Mouse (Mus musculus): ENCODE measurements around the gene Slc25a28. TPM values are rescaled to one million over a fixed set of nuclear protein-coding genes. Genes with fewer than 3 reads are reported as not detected.

The Slc25a28 gene
- polyA plus RNA-seq, 2 experiments: 4.4 to 19.0 TPM

GRCm38 (mm10) chr19:43692815-43693214 lies 18.1 kb upstream of the Slc25a28 start:
- ATAC-seq (ENCODE audit: insufficient read depth): no peak
- Histone ChIP-seq H3K9ac (replicated peaks) (no peak overlapping the region), H3K27ac (no peak overlapping the region), H3K9me3 (ENCODE audit: control insufficient read depth, low read length) (no peaks in the 10 kb centered on the region), H3K4me3 (ENCODE audit: insufficient read depth in 1 of 2, low read depth in 2 of 2, low read length in 2 of 2) (no peak overlapping the region), H3K27me3 (ENCODE audit: control insufficient read depth, insufficient read depth, low read length) (no peaks in the 10 kb centered on the region), H3K36me3 (replicated peaks; ENCODE audit: control insufficient read depth, insufficient read depth, low read depth) (no peaks in the 10 kb centered on the region), H3K4me1 (replicated peaks; ENCODE audit: control insufficient read depth in 2 of 2, insufficient read depth in 2 of 2, low read length in 1 of 2) (peaks cover 3 to 10% of the 10 kb centered on the region in 2 experiments; a peak in 3 of 4 replicates), H3K4me2 (ENCODE audit: low read depth) (no peak overlapping the region)
- TF ChIP-seq EP300 (IDR thresholded peaks at IDR 0.05; ENCODE audit: low read depth) (no peak), CTCF (IDR thresholded peaks at IDR 0.05; ENCODE audit: low read depth) (no peak)
- no peak for DNase-seq (ENCODE audit: low read depth in 3 of 3, low spot score in 3 of 3)
- WGBS (ENCODE audit: insufficient replicate concordance): 84% methylated on average over 14 of the region's 14 CpGs

- Histone ChIP-seq H3K9me3 (ENCODE audit: control insufficient read depth, low read length) (no peaks in the 10 kb centered on the region), H3K27me3 (ENCODE audit: control insufficient read depth, insufficient read depth, low read length) (no peaks in the 10 kb centered on the region), H3K36me3 (replicated peaks; ENCODE audit: control insufficient read depth, insufficient read depth, low read depth) (no peaks in the 10 kb centered on the region), H3K4me1 (replicated peaks; ENCODE audit: control insufficient read depth in 2 of 2, insufficient read depth in 2 of 2, low read length in 1 of 2) (peaks cover 3 to 6% of the 10 kb centered on the region in 2 experiments; a peak in 3 of 4 replicates), H3K4me3 (ENCODE audit: insufficient read depth in 1 of 2, low read depth in 2 of 2, low read length in 2 of 2) (peak within 1 kb of the TSS; percentile 79 to 84), H3K9ac (replicated peaks) (peak within 1 kb of the TSS; percentile 71), H3K4me2 (ENCODE audit: low read depth) (peak within 1 kb of the TSS; percentile 97), H3K27ac (no peak within 1 kb of the TSS)
- DNase-seq (ENCODE audit: low read depth in 3 of 3, low spot score in 3 of 3) (peak; percentile 91 to 93 (median 91)), ATAC-seq (ENCODE audit: insufficient read depth) (peak; percentile 99)
- no peak for TF ChIP-seq EP300 (IDR thresholded peaks at IDR 0.05; ENCODE audit: low read depth)
- TF ChIP-seq CTCF (IDR thresholded peaks at IDR 0.05; ENCODE audit: low read depth): peak; percentile 78
- under 1% methylated on average over 60 of the region's 60 CpGs for WGBS (ENCODE audit: insufficient replicate concordance)
Observed at GRCm38 (mm10) chr19:43689419-43690246, 15.0 kb upstream of the Slc25a28 start, which contains the start of gene Entpd7. TSS of gene Entpd7 (plus strand) at chr19:43689672.

GRCm38 (mm10) chr19:43681541-43681940 lies 6.9 kb upstream of the Slc25a28 start:
- DNase-seq (ENCODE audit: low read depth in 3 of 3, low spot score in 3 of 3): no peak
- no peak overlapping the region for H3K9ac ChIP-seq (replicated peaks)
- TF ChIP-seq CTCF (IDR thresholded peaks at IDR 0.05; ENCODE audit: low read depth) (no peak), EP300 (IDR thresholded peaks at IDR 0.05; ENCODE audit: low read depth) (no peak)
- peaks cover 2 to 7% of the 10 kb centered on the region in 2 experiments for H3K4me1 ChIP-seq (replicated peaks; ENCODE audit: control insufficient read depth in 2 of 2, insufficient read depth in 2 of 2, low read length in 1 of 2)
- H3K36me3 ChIP-seq (replicated peaks; ENCODE audit: control insufficient read depth, insufficient read depth, low read depth): no peaks in the 10 kb centered on the region
- ATAC-seq (ENCODE audit: insufficient read depth): no peak
- no peaks in the 10 kb centered on the region for H3K27me3 ChIP-seq (ENCODE audit: control insufficient read depth, insufficient read depth, low read length)
- 51% methylated on average over 4 of the region's 4 CpGs for WGBS (ENCODE audit: insufficient replicate concordance)
- H3K27ac ChIP-seq: no peak overlapping the region
- no peak overlapping the region for H3K4me2 ChIP-seq (ENCODE audit: low read depth)
- H3K9me3 ChIP-seq (ENCODE audit: control insufficient read depth, low read length): no peaks in the 10 kb centered on the region
- H3K4me3 ChIP-seq (ENCODE audit: insufficient read depth in 1 of 2, low read depth in 2 of 2, low read length in 2 of 2): no peak overlapping the region

- no peak for DNase-seq (ENCODE audit: low read depth in 3 of 3, low spot score in 3 of 3)
Observed at GRCm38 (mm10) chr19:43679474-43679981, 4.8 kb upstream of the Slc25a28 start.

GRCm38 (mm10) chr19:43678467-43679003 lies 3.9 kb upstream of the Slc25a28 start:
- ATAC-seq (ENCODE audit: insufficient read depth) (no peak), DNase-seq (ENCODE audit: low read depth in 3 of 3, low spot score in 3 of 3) (no peak)
- H3K9ac ChIP-seq (replicated peaks): no peak overlapping the region
- no peak overlapping the region for H3K27ac ChIP-seq
- WGBS (ENCODE audit: insufficient replicate concordance): 65% methylated on average over 8 of the region's 8 CpGs
- H3K4me1 ChIP-seq (replicated peaks; ENCODE audit: control insufficient read depth in 2 of 2, insufficient read depth in 2 of 2, low read length in 1 of 2): peaks cover 4 to 9% of the 10 kb centered on the region in 2 experiments
- TF ChIP-seq CTCF (IDR thresholded peaks at IDR 0.05; ENCODE audit: low read depth) (no peak), EP300 (IDR thresholded peaks at IDR 0.05; ENCODE audit: low read depth) (no peak)
- no peaks in the 10 kb centered on the region for H3K27me3 ChIP-seq (ENCODE audit: control insufficient read depth, insufficient read depth, low read length)
- H3K36me3 ChIP-seq (replicated peaks; ENCODE audit: control insufficient read depth, insufficient read depth, low read depth): no peaks in the 10 kb centered on the region
- H3K9me3 ChIP-seq (ENCODE audit: control insufficient read depth, low read length): no peaks in the 10 kb centered on the region
- H3K4me3 ChIP-seq (ENCODE audit: insufficient read depth in 1 of 2, low read depth in 2 of 2, low read length in 2 of 2): no peak overlapping the region
- H3K4me2 ChIP-seq (ENCODE audit: low read depth): no peak overlapping the region

More at GRCm38 (mm10) chr19:43679474-43679981, 4.8 kb upstream of the Slc25a28 start:
- no peak overlapping the region for H3K27ac ChIP-seq
- no peak overlapping the region for H3K4me2 ChIP-seq (ENCODE audit: low read depth)
- H3K4me1 ChIP-seq (replicated peaks; ENCODE audit: control insufficient read depth in 2 of 2, insufficient read depth in 2 of 2, low read length in 1 of 2): peaks cover 4 to 9% of the 10 kb centered on the region in 2 experiments
- H3K9me3 ChIP-seq (ENCODE audit: control insufficient read depth, low read length): no peaks in the 10 kb centered on the region
- 17% methylated on average over 10 of the region's 10 CpGs for WGBS (ENCODE audit: insufficient replicate concordance)
- H3K4me3 ChIP-seq (ENCODE audit: insufficient read depth in 1 of 2, low read depth in 2 of 2, low read length in 2 of 2): no peak overlapping the region
- no peaks in the 10 kb centered on the region for H3K27me3 ChIP-seq (ENCODE audit: control insufficient read depth, insufficient read depth, low read length)
- no peak overlapping the region for H3K9ac ChIP-seq (replicated peaks)
- TF ChIP-seq CTCF (IDR thresholded peaks at IDR 0.05; ENCODE audit: low read depth) (no peak), EP300 (IDR thresholded peaks at IDR 0.05; ENCODE audit: low read depth) (no peak)
- ATAC-seq (ENCODE audit: insufficient read depth): no peak
- no peaks in the 10 kb centered on the region for H3K36me3 ChIP-seq (replicated peaks; ENCODE audit: control insufficient read depth, insufficient read depth, low read depth)
